Mouse (Mus musculus): ENCODE measurements around the gene Scn4a.
"Not testable (repeated sequence)": the region's sequence is repeated elsewhere in the genome, so short reads cannot be mapped to it uniquely, and the experiment has no call there.

The Scn4a gene

DNA sequence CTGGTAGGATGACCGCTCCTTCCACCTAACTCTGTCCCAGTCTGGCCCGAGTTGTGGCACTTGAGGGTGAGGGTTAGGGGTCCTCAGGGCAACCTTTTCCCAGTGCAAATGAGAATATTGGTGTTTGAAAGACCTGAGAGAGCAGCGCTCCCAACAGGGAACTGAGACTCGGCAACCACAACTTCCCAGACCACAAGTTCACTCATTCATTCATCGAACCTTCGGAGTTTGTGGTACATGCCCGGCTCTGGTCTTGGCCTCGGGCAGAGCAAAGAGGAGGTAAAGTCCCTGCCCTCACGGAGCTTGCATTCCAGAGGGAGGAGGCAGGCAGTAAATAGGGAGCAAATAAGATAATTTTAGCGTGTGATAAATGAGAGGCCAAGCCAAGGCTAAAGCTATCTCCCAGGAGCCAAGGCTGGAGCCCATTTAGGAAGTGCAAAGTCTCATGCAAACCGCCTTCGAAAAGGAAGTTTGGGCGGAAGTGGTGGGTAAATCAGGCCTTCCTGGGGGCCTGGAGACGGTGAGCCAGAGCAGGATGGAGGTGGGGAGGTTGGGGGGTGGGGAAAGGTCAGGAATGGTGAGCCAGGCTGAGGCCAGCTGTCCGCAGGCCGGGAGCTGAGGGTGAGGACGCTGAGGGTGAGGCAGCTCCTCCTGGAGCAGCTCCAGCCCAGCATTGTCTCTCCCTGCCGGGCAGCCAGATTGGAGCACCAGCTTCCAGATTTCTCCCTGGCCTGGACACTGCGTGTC is 2.5 kb upstream of the Scn4a start:
- no peak for DNase-seq (ENCODE audit: low spot score)

DNA sequence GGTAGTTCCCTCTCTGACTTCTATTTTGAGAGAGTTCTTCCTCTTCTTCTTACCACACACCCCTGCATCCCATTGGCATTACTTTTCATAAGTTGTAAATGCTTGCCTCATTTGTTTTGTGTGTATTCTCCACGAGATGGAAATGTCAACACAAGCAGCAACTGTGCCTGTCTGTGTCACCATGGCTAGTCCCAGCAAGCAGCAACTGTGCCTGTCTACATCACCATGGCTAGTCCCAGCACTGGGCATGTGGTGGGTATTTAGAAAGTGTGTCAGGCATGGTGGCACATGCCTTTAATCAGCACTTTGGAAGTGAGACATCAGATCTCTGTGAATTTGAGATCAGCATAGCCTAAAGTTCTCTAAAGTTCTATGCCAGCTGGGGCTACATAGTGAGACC is 1.1 kb upstream of the Scn4a start:
- no peak for DNase-seq (ENCODE audit: low spot score)

DNA sequence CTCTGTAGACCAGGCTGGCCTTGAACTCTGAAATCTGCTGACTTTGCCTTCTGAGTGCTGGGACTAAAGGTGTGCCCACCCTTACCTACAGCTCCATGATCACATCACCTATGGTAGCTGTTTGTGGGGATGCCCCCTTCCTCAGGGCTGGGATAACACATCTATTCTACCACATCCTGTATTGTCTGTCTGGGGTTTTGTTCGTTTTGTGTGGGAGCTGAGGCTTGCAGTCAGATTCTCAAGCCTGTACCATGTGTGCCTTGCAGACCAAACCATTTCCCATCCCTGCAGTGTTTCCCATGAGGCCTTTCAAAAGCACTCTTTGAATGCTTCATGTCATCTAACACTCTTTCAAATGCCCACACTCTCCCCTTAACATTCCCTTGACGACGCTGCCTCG is 1.1 kb downstream of the Scn4a start:
- DNase-seq (ENCODE audit: low spot score), result no peak

DNA sequence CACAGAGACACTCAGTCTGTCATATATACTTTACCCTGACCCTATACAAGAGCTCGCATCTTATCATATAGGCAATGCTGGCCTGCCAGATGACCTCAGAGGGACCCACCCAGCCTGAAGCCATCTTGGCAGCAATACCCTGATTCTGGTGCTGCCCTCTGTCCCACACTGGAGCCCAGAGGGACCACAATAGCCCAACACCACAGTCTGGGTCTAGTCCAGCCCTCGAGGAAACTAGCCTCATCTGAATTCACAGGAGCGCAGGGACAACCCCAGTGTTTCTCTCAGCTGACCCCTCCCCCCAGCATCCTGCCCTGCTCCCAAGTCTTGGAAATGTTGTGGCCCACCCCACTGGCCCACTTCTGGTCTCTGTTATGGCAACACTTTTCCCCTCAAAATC is 1.8 kb downstream of the Scn4a start:
- DNase-seq (ENCODE audit: low spot score), result no peak

DNA sequence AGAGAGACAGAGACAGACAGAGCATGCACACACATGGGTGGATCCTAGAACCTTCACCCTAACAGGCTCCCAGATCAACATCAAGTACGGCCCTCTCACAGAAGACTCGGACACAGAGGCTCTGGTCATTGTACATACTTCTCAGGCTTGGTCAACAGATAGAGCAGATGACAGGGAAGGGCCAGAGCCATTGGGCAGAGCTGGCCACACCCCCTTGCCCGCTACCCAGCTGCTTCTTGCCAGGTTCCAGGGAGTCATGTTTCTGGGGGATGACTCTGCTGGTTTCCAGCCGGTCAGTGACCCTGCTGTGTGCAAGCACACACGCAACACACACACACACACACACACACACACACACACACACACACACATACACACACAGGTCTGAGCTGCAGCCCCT is 2.2 kb downstream of the Scn4a start:
- DNase-seq (ENCODE audit: low spot score), result peak; percentile 24

DNA sequence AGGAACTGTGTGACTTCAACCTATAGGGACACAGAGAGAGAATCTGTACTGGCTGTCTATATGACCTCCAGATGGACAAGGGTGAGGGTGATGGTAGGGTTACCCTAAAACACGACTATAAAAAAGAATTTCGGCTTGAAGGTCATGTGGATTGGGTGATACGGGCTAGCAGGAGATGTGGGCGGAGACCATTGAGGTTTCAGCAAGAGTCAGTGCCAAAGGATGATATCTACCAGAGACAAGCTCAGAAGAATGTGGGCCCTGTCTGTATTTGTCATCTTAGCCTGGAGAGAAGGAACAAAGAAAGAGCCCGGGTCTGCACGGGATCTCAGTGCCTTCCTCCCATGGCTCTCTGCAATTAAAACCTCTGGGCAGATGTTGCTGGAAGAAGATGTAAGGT is 3.3 kb downstream of the Scn4a start:
- no peak for DNase-seq (ENCODE audit: low spot score)

DNA sequence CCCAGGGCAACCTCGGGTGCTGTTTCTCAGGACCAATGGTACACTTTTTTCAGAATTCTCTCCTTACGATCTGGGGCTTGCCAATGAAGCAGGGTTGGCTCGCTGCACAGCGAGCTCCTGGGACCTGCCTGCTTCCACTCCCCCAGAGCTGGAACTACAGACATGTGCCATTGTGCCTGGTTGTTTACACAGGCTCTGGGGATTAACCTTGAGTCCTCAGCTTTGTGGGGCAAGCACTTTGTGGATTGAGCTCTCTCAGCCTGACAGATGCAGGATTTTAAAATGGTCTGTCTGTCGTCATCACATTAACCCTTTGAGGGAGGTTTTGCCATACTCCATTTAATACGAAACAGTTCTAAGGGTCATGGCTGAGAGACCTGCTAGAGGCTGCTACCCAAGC is 8.2 kb downstream of the Scn4a start:
- DNase-seq (ENCODE audit: low spot score), result peak; percentile 28

DNA sequence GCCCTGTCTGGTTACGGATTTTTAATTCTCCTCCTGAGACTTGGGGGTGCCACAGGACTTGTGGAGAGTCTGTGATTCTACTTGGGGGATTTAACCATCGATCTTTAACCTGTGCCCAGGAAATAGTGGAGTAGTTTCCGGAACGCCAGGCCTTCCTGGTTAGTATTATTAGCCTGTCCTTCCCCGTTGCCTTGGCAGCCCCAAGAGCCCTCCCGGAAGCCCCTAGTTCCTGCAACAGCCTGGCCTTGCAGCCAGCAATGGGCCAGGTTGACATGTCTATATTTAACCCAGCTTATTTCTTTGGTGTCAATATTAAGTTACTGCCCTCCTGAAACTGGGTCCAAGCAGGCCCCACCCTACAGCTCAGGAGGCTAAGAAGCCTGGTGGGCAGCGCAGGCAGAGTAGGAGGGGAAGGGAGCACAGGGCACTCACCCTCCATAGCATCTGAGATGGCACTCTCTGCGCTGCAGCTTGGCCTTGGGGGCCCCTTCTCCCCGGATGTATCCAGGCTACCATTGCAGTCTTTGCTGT is 12.0 kb downstream of the Scn4a start:
- DNase-seq (ENCODE audit: low spot score), result no peak

DNA sequence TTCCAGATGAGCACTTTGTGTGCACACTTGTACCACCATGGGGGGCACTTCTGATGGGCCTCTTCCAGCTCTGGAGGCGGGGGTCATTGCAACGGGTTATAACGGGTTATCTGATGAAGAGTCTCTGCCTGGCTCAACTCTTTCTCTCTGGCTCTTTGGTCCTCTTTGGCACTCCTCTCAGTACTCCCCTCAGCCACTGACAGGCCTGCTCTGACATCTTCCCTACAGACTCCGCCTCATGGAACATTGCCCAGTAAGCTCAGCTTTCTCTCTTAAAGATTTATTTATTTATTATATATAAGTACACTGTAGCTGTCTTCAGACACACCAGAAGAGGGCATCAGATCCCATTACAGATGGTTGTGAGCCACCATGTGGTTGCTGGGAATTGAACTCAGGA is 13.8 kb downstream of the Scn4a start:
- DNase-seq (ENCODE audit: low spot score), result not testable (repeated sequence)

DNA sequence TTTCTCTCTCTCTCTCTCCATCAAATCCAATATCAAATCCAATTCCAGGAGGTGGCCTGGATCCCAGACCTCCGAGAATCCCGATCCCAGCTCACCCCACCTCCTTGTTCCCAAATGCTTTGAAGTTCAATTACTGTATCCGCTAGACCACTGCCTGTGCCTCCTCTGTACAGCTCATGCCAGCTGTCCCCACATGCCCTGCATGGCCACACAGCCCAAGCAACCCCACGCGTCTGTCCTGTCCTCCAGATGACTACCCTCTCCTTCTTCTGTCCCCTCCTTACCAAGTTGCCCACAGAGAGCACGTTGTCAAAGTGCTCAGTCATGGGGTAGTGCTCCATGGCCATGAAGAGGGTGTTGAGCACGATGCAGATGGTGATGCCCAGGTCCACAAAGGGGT is 14.2 kb downstream of the Scn4a start:
- DNase-seq (ENCODE audit: low spot score), result no peak

DNA sequence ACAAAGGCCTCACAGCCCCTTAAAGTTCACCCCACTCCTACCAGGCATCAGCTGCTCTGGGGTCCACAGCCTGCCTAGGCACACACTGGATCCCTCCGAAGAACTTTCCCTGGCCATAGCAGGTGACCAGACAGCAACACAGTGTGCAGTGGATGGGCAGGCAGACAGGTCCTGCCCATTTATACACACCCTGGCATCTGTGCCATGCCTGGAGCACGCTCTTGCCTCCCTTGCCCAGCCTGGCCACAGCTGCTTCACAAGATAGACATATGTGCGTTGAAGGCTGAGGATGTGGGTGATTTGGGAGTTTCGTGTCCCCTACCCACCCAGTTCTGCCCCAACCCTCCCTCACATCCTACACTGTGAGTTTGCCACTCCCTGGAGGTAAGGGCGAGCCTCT is 15.1 kb downstream of the Scn4a start:
- no peak for DNase-seq (ENCODE audit: low spot score)

DNA sequence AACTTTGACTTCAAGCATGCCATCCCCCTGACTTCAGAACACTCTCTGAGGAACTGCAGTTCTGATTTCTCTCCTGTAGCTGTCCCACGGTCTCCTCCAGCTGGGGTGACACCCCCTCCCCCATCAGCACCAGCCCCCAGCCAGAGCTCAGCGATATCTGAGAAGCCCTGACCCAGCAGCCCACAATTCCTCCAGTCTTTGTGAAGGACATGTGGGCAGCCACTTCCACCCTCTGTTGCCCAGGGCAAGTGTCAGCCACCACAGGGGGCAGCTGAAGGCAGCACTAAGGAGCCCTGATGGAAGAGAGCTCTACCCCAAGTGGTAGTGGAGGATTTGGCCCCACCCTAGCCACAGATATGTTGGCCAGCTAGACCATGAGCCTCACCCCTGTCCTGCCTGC is 19.0 kb downstream of the Scn4a start:
- no peak for DNase-seq (ENCODE audit: low spot score)

DNA sequence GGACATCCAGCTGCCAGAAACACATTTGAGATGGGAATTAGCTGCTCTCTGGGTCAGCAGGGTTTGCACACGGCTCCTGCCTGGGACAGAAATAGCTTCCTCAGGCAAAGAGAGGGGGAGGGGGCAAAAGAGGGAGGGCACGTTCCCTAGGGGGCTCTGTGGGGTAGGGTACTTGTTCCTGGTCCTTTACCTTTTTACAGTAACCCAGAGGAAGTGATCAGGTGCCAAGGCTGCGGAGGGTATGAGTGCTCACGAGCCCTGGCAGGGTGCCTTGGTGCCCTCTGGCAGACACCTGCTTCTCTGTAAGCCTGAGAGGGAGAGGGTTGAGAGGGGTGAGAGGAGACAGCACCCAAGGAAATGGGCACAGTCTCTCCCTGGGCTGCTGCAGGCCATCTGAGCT is 20.6 kb downstream of the Scn4a start:
- no peak for DNase-seq (ENCODE audit: low spot score)

DNA sequence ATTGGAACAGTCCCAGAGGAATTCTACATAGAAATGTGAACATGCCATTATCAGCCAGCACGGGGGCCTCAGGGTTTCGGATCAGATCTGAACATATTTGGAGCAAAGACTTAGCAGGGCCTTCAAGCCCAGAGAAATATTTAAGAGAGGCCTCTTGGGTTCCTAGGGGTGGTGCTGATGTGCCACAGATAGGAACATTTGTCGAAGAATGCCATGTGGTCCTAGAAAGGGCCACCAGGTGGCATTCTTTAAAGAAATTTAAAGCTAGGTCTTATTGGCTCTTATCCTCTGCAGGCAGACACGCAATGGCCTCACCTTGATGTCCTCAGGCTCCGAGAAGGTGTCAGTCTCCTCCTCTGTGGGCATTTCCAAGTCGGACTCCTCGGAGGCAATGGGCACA is 23.4 kb downstream of the Scn4a start:
- peak; percentile 55 for DNase-seq (ENCODE audit: low spot score)

DNA sequence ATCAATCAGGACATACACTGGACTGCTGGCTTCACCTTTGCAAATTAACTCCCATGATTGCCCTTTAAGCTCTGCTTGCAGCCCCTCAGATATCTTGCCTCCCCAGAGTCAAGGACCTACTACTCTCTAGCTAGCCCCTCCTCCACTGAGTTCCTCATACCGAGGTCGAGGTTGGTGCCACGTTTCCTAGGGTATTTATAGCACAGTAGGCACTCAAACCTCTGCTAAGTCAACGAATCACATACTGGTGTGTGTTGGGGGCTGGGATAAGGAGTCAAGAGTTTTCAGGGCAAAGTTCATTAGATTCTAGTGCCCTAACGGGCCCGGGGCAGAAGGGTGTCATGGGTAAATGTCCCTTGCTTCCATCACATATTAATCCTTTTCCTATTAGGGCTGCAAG is 24.0 kb downstream of the Scn4a start:
- no peak for DNase-seq (ENCODE audit: low spot score)

DNA sequence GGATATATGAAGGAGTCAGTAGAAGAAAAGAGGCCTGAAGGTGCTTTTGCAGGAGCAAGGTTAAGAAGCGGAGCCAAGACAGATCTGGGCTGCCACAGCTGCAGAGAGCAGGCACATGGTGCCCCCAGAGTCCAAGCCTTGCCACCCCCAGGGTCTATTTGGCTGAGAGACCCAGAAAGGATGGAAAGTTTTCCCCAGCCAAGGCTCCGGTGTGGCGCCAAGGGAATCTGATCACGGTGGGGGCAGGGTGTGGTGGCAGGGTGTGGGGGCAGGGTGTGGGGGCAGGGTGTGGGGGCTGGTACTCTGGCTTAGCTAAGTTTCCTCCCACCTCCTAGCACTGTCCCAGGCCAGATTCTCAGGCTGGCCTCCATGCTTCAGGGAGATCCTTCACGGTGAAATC is 24.6 kb downstream of the Scn4a start:
- no peak for DNase-seq (ENCODE audit: low spot score)

DNA sequence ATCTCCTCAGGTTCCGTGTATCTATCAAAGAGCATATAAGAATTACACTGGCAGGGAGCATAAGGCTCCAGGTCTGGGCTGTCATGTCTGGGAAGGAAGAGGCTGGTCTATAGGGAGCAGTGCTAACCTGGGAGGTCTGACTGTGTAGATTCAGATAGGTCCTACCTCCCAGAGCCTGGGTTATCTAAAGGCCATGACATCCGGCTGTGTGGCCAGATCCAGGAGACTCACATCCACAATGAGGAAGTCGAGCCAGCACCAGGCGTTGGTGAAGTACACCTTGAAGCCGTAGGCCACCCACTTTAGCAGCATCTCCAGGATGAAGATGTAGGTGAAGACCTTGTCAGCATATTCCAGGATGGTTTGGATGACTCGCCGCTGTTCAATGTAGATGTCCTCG is 26.6 kb downstream of the Scn4a start:
- no peak for DNase-seq (ENCODE audit: low spot score)

DNA sequence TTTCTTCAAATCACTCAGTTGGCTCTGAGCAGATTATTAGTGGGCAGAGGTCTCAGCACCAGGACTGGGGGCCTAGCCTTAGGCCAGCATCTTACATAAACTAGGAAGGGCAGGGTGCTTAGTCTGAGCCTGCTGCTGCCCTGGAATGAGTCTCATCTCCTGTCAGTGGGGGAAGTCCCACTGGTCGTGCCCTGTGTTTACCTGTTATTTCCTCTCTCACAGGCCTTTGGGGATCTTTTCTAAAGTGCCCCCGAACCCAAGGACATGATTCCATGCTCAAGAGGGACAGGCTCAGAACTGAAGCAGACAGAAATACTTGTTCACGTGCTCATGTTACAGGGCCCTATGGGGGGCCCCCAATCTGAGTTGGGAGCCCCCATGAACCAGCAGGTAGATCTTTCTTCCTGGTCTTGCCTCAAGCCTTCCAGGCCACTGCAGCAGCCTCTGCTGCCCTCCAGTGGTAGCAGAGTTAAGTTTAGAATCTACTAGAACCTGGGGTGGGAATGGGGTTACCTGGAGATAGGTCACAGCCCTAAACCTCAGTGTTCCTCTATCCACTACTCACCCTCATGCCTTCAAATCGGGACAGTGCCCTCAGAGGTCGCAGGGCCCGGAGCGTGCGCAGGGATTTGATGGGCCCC is 27.4 kb downstream of the Scn4a start:
- DNase-seq (ENCODE audit: low spot score), result peak; percentile 74

DNA sequence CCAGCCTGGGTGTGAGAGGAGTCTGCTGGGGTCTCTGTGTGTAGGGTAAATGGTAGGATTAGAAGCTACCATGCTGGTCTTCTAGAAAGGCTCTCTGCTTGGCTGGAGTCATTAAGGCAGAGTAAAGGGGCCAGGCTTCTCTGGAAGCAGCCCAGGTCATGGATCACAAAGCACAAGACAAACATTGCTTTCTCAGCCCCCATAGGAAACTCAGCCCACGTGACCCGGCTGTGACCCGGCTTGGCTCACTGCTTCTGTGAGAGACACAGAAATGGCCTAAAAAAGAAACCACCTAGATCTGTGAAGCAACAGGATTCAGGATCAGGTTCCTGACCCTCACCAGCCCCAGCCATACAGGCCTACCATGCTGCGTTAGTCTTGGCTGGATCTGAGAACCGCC is 28.2 kb downstream of the Scn4a start:
- DNase-seq (ENCODE audit: low spot score), result peak; percentile 32

DNA sequence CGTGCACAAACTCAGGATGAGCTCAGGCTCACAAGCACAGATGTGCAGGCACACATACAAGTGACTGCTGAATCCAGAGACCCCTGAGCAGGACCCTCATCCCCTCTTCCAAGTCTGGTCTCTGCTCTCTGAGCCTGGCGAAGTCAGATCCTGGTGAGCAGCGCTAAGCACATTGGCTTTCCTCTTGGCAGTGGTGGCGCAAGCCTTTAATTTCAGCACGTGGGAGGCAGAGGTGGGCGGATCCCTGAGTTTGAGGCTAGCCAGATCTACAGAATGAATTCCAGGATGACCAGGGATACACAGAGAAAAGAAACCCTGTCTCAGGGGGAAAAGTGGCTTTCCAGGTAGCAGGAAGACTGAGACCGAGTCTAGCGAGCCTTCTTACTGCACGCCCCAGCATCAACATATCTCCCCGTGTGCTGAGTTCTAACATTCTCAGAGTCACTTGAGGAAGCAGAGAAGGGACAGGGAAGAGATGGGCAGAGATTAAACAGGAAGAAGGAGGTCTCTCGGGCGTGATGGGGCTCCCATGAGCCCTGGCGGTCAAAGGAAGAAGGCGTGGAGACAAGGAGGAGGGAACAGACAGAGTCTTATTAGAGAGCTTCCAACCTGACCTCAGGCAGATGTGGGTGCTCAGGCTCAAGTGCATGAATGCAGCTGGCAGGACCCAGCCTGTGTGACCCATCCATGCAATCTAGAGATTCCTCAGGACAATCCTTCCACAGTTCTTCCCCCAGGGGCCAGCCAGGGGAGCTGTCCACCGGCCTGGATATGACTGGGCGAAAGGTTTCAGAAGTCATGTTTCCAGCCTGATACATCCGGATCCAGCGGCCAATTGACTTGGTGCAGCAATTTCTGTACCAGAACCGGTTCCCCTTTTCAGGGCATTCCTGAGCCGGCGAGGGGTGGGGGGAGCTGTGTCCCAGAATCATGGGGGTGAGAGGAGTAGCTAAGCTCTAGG is 34.4 kb downstream of the Scn4a start:
- no peak for DNase-seq (ENCODE audit: low spot score)

DNA sequence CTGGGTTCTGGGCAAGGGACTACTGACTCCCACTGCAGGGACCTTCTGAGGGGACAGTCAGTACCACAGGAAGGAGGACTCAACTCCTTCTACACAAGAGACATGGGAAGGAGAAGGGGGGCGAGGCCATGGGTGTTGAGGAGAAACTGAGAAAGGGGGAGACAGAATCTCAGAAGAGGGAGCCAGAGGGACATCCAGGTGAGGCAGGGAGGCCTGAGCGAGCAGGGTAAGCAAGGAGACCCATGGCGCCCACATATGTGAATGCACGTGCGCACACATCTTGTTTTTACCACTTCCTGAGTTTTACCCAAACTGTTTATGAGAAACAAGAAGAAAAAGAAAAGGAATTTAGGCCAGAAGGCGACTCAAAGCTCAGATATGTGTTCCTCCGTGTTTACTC is 35.3 kb downstream of the Scn4a start:
- DNase-seq (ENCODE audit: low spot score), result no peak

DNA sequence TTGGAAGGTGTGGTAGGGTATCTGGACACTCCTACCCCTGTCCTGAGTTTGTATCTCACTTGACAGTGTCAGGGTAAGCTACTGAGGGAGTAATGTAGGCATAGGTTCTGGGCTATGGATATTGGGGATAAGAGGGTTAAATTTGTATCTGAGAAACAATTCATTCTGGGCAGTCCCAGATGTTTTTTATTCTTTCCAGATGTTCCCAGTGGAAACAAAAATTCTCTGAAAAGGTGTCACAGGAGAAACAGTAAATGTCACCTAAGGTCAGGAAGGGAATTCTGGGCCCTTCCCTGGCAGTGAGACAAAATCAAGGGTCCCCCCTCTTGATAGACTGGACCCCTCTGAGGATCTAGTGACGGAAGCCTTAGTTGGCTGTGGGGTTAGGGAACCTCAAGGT is 36.7 kb downstream of the Scn4a start:
- DNase-seq (ENCODE audit: low spot score), result peak; percentile 44

DNA sequence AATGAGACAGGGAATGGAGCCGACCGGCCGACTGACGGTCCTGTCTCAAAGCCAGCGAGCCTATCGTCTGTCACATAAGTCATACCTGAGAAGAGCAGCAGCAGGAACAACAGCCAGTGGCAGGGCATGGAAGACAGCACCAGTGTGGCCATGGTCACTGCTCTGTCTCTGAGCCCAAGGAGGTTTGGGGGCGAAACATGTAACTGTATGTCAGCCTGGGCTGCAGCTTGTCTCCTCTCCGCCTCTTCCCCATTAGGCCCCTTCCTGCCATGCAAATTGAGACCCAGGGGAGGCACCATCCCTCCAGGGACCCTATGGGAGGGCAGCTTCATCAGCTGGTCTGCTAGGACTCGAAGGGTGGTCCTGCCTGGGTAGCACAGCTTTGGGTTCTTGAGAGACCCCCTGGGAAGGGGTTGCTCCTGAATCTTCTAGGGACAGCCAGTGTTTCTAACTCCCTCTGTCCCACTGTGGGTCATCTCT is 38.7 kb downstream of the Scn4a start, which contains the start of gene Cd79b:
Gene Cd79b, minus strand, starts transcription at position 430 of the 480 bp plus-strand sequence.
- no peak for DNase-seq (ENCODE audit: low spot score)
